Mouse (Mus musculus) forebrain, embryonic 15.5 days (tissue): ENCODE data around the gene Hnrnpul1. TPM values are rescaled to one million over a fixed set of nuclear protein-coding genes. Genes with fewer than 3 reads are reported as not detected.
A peak's percentile ranks its signal among the peaks of the same experiment; 100 is the strongest.

Experiments used
- ATAC-seq: fragments of 200-750 bp; cut with Nextera tagmentation; replicated peaks from 2 replicates; pipeline ENCODE4 v1.8.0; 2017; ENCODE audit warnings: mild to moderate bottlenecking, moderate TSS enrichment, moderate library complexity
- H3K27ac ChIP-seq: fragments of 300-500 bp; sonication (generic); replicated peaks from 2 replicates; pipeline ENCODE4 v1.5.1; 2015; ENCODE audit warnings: mild to moderate bottlenecking, inconsistent platforms
- H3K27me3 ChIP-seq: fragments of 300-500 bp; sonication (generic); 2 replicates; pipeline ENCODE4 v1.6.1; 2015; ENCODE audit warnings: inconsistent platforms
- H3K36me3 ChIP-seq: fragments of 300-500 bp; sonication (generic); 2 replicates; pipeline ENCODE4 v1.6.1; 2015; ENCODE audit warnings: mild to moderate bottlenecking, inconsistent platforms
- H3K4me1 ChIP-seq: fragments of 300-500 bp; sonication (generic); 2 replicates; pipeline ENCODE4 v1.6.1; 2015; ENCODE audit warnings: inconsistent platforms
- H3K4me2 ChIP-seq: fragments of 300-500 bp; sonication (generic); replicated peaks from 2 replicates; pipeline ENCODE4 v1.6.1; 2015; ENCODE audit warnings: mild to moderate bottlenecking, inconsistent platforms
- H3K4me3 ChIP-seq: fragments of 300-500 bp; sonication (generic); 2 replicates; pipeline ENCODE4 v1.5.1; 2015; ENCODE audit warnings: mild to moderate bottlenecking, inconsistent platforms
- H3K9ac ChIP-seq: fragments of 300-500 bp; sonication (generic); replicated peaks from 2 replicates; pipeline ENCODE4 v1.6.1; 2015; ENCODE audit warnings: mild to moderate bottlenecking, inconsistent platforms
- H3K9me3 ChIP-seq: fragments of 300-500 bp; sonication (generic); 2 replicates; pipeline ENCODE4 v1.6.1; 2016; ENCODE audit warnings: inconsistent platforms
- WGBS: fragments of 180-500 bp; shearing (Covaris S2); methylation state at CpG from one replicate; pipeline ENCODE4 v1.1.7; 2015; ENCODE audit warnings: mixed read lengths; 5-methylcytosine and 5-hydroxymethylcytosine counted together
- polyA plus RNA-seq: library from polyadenylated mRNA; unstranded; fragments of >200 nt; fragmentation: Nextera tagmentation; extraction: Ambion mirVana; gene quantifications from 2 replicates; pipeline ENCODE4 v1.2.1, GENCODE M21; 2015

Gene Hnrnpul1
- polyA plus RNA-seq, 1 experiment from 2014 or later, result 51.8 TPM

DNA sequence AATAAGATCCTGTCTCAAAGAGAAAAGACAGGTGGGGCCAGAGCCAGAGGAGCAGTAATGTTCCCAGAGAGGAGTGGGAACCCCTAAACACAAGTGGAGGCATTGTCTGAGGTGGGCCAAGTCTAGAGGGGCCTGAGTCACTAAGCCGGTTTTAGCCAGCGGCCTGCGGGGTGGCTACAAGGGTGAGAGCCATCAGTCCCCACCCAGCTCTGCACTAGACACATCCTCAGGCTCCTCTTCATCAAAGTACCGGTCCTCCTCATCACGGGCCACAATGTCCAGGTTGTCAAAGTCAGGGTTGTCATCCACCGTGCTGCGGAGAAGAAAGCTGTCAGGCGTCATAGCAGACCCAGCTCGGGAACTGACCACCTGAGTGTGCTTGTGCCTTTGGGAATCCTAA, 41.8 kb downstream of the Hnrnpul1 start:
- no peak for ATAC-seq
- Histone ChIP-seq H3K4me2 (no peak overlapping the region), H3K27me3 (no peaks in the 10 kb centered on the region), H3K27ac (no peak overlapping the region), H3K4me1 (peaks cover 18% of the 10 kb centered on the region), H3K9me3 (no peaks in the 10 kb centered on the region), H3K36me3 (peaks cover 41% of the 10 kb centered on the region), H3K9ac (no peak overlapping the region), H3K4me3 (no peak overlapping the region)
- 89% methylated on average over 9 of the region's 9 CpGs for WGBS

DNA sequence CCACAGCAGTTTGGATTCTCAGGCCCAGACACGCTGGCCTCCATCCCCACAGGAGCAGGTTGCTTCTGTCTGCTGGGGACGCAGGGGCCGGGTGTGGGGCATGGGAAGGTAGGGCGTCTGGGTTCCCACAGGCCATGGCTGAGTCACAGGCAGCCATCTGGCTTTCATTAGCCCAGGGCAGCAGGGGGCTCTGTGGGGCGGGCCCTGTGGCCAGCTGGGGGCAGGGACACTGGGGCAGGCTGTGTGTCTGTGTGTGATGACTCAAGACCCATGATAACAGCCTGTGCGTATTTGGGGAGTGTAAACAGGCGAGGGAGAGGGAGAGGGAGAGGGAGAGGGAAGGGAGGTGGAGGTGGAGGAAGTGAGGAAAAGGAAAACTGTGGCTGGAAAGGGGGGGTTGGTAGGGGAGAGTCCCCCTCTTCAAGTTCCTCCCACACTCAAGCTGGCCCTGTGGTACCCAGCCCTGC, 42.8 kb downstream of the Hnrnpul1 start:
- Histone ChIP-seq H3K4me2 (no peak overlapping the region), H3K27ac (no peak overlapping the region), H3K9me3 (no peaks in the 10 kb centered on the region), H3K4me1 (peaks cover 8% of the 10 kb centered on the region), H3K9ac (no peak overlapping the region), H3K27me3 (no peaks in the 10 kb centered on the region), H3K4me3 (no peak overlapping the region), H3K36me3 (peaks cover 41% of the 10 kb centered on the region)
- WGBS, result 46% methylated on average over 7 of the region's 7 CpGs
- ATAC-seq, result no peak

DNA sequence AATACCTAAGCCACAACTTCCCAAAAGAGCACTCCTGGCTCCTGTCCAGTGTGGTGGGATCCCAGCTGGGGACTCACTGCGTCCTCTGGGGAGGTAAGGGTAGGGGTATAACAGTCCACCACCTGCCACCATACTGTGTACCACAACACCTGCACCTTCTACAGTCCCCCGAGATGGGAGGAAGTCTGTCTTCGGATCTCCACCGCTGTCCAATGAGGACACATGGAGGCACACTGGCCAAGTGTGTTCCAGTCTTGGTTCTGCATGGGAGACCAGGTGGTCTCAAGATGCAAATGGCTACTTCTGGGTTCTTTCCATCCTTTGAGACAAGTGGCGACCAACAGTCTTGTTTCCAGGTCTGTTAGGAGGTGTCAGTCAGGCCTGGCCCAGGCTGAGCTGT, 43.4 kb downstream of the Hnrnpul1 start:
- Histone ChIP-seq H3K4me2 (no peak overlapping the region), H3K27me3 (no peaks in the 10 kb centered on the region), H3K27ac (no peak overlapping the region), H3K36me3 (peaks cover 41% of the 10 kb centered on the region), H3K9ac (no peak overlapping the region), H3K4me1 (peaks cover 8% of the 10 kb centered on the region), H3K4me3 (no peak overlapping the region), H3K9me3 (no peaks in the 10 kb centered on the region)
- 66% methylated on average over 5 of the region's 5 CpGs for WGBS
- ATAC-seq, result no peak

DNA sequence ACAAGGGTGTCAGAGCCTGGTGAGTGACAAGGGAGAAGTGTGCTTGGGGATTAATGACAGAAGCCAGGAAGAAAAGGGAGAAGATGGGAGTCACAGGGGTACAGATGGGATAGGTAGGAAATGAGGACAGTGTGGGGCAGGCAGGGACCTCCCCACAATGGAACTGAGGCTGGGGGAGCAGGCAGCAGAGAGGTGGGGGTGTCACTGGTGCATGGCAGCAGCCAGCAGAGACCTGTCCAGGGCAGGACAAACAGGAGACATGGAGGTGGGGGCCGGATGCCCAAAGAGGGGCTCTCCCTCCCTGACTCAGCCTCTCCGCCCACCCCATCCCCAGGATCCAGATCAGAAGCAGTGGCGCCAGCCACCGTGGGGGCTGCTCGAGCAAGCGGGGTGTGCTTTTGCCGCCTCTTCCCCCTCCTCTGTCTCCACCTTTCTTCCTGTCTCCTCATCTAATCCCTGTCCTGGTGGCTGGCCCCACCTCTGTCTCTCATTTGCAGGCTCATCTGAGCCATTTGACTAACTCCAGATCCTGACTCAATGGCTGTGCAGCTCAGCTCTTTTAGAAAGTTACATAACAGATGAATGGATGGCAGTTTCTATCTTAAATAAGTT, 43.9 kb downstream of the Hnrnpul1 start:
- 5% methylated on average over 7 of the region's 7 CpGs for WGBS
- Histone ChIP-seq H3K27ac (no peak overlapping the region), H3K9ac (no peak overlapping the region), H3K4me1 (peaks cover 8% of the 10 kb centered on the region), H3K9me3 (no peaks in the 10 kb centered on the region), H3K27me3 (no peaks in the 10 kb centered on the region), H3K36me3 (peaks cover 36% of the 10 kb centered on the region), H3K4me3 (no peak overlapping the region), H3K4me2 (no peak overlapping the region)
- ATAC-seq, result peak; percentile 36; the same call in 1 of the 2 replicates

DNA sequence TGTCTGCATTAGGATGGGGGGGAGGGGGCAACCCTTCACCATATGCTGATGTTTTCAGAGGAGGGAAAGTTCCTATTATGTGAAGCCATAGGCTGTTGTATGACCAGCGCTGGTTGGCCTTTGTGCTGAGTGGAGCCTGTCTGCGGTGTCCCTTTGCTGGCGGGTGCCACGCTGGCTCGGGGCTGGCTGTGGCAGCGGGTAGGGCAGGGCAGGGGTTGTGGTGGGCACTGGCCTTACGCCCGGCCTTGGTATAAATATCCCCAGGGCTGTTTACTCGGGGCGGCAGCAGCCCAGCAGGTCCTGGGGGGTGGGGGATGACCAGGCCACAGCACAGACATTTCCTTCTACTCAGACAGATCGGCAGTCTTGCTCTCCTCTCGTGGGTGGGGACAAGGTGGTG, 44.6 kb downstream of the Hnrnpul1 start:
- H3K4me1 ChIP-seq, result peaks cover 8% of the 10 kb centered on the region
- ATAC-seq, result 0 out of 2 replicates have a peak, but pooled peaks have one; percentile 30
- WGBS, result 14% methylated on average over 12 of the region's 12 CpGs

DNA sequence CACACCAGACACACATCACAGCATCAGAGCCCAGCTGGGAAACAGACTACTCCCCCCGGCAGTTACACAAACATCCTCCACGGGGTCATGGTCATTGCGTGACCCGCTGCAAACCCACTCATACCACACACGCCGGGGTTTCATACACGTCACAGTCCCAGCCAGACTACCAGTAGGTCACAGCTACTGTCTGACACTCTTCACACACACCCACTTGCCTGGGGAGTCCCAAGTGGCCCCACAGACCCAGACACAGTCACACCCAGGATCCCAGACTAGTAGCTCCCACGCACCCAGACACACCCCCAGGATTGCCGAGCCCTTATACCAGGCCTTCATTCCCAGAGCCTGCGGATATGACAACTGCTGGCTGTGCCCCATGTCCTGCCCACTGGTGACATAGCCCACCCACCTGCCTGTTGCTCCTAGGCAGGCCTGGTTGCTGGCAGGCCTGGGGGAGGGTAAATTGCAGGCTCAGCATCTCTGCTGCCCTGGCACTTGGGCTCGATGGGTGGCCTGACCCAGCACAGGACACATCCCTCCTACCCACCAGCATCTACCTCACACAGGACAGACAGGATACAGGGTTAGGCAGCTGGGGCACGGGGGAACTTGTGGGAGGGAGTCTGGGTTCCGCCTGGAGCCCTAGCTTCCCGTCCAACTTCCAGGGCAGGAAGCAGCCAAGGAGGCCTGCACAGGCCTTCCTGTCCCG, 46.8 kb downstream of the Hnrnpul1 start:
- Histone ChIP-seq H3K27me3 (peaks cover 5% of the 10 kb centered on the region; the same call in 1 of the 2 replicates), H3K27ac (no peak overlapping the region), H3K9ac (no peak overlapping the region), H3K36me3 (peaks cover 7% of the 10 kb centered on the region), H3K4me1 (peaks cover 12% of the 10 kb centered on the region), H3K9me3 (no peaks in the 10 kb centered on the region), H3K4me2 (no peak overlapping the region), H3K4me3 (no peak overlapping the region)
- no peak for ATAC-seq
- WGBS, result 68% methylated on average over 15 of the region's 15 CpGs

More for the DNA sequence above, 44.6 kb downstream of the Hnrnpul1 start:
- Histone ChIP-seq H3K36me3 (peaks cover 29% of the 10 kb centered on the region), H3K4me3 (no peak overlapping the region), H3K9me3 (no peaks in the 10 kb centered on the region), H3K4me2 (no peak overlapping the region), H3K27me3 (no peaks in the 10 kb centered on the region), H3K9ac (no peak overlapping the region), H3K27ac (no peak overlapping the region)

DNA sequence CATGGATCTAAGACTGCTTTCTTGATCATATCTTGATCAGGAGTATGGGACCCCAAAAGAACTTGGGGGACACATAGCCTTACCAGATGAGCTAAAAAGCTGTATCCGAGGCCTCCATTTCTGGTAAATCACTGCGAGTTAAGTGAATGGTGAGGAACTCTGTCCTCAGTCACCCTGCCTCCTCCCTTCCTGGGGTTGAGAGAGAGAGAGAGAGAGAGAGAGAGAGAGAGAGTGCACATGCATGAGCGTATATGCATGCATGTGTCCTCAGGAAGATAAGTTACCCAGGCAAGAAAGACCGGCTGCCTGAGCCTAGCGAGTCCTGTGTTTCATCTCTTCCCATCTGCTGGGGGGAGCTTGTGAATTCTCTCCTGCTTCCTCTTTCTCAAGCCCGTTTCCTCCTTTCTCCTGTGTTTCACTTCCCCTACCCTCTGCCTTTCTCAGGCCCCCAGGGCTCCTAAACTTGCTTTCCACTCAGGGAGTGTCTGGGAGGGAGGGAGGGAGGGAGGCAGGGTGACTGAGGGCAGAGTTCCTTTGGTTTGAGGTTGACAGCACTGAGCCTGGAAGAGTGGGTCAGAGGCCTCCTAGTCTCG, 47.9 kb downstream of the Hnrnpul1 start:
- no peak overlapping the region for H3K9ac ChIP-seq
- 0 out of 2 replicates have a peak, but pooled peaks cover 5% of the 10 kb centered on the region for H3K9me3 ChIP-seq
- peaks cover 5% of the 10 kb centered on the region; the same call in 1 of the 2 replicates for H3K27me3 ChIP-seq
- WGBS, result 63% methylated on average over 7 of the region's 7 CpGs
- no peak for ATAC-seq
- no peak overlapping the region for H3K4me3 ChIP-seq
- H3K36me3 ChIP-seq, result no peaks in the 10 kb centered on the region
- H3K4me2 ChIP-seq, result no peak overlapping the region
- H3K27ac ChIP-seq, result no peak overlapping the region
- H3K4me1 ChIP-seq, result peaks cover 12% of the 10 kb centered on the region

DNA sequence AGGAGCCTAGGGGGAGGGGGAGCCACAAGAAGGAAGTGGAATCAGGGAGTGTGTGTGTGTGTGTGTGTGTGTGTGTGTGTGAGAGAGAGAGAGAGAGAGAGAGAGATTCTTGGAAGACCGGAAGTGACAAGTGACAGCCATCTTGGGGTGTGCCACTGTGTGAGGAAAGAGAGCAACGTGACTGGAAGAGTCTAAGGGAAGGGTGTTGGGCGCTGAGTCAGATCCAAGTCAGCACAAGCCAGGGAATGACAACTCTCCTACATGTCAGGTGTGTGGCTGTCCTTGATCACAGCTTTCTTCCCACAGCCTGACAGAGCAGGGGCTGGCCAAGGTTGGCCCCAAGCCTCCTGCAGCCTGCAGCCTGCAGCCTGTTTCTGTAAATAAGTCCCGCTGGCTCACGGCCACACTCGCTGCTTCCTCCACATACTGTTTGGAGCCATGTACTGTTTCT, 48.7 kb downstream of the Hnrnpul1 start:
- ATAC-seq, result no peak
- no peak overlapping the region for H3K9ac ChIP-seq

DNA sequence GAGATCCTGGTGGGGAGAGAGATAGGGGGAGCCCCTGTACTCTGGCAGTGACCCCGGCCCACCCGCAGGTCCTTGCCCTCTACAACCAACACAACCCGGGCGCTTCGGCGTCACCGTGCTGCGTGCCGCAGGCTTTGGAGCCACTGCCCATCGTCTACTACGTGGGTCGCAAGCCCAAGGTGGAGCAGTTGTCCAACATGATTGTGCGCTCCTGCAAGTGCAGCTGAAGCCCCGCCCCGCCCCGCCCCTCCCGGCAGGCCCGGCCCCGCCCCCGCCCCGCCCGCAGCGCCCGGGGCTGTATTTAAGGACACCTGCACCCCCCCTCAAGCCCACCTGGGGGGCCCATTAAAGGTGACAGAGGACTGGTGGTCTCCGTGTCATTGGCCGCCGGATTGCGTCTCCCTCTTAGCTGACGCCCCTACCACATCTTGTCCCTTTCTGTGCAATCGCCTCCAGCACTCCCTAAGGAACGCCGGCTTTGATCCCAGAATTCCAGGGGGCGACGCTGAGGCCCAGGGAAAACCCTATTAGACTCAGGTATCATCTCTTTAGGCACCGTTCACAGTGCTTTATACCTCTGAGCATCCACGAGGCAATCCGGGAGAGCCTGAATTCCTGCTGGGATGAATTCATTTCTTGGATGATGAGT, 49.7 kb downstream of the Hnrnpul1 start:
- H3K27me3 ChIP-seq, result peaks cover 5% of the 10 kb centered on the region; the same call in 1 of the 2 replicates
- no peaks in the 10 kb centered on the region for H3K36me3 ChIP-seq
- 0 out of 2 replicates have a peak, but pooled peaks cover 5% of the 10 kb centered on the region for H3K9me3 ChIP-seq
- 3% methylated on average over 36 of the region's 37 CpGs for whole genome bisulfite sequencing
- peak overlapping the region; percentile 34 for H3K9ac ChIP-seq
- H3K4me2 ChIP-seq, result peak overlapping the region; percentile 59
- no peak overlapping the region for H3K27ac ChIP-seq
- peaks cover 5% of the 10 kb centered on the region for H3K4me1 ChIP-seq
- peak overlapping the region; percentile 38 for H3K4me3 ChIP-seq
- ATAC-seq, result peak; percentile 51

More for the DNA sequence above, 48.7 kb downstream of the Hnrnpul1 start:
- H3K27ac ChIP-seq, result no peak overlapping the region
- H3K4me1 ChIP-seq, result peaks cover 12% of the 10 kb centered on the region
- H3K4me3 ChIP-seq, result no peak overlapping the region
- H3K4me2 ChIP-seq, result no peak overlapping the region
- 59% methylated on average over 6 of the region's 6 CpGs for WGBS
- H3K36me3 ChIP-seq, result no peaks in the 10 kb centered on the region
- H3K9me3 ChIP-seq, result 0 out of 2 replicates have a peak, but pooled peaks cover 5% of the 10 kb centered on the region
- peaks cover 5% of the 10 kb centered on the region; the same call in 1 of the 2 replicates for H3K27me3 ChIP-seq

DNA sequence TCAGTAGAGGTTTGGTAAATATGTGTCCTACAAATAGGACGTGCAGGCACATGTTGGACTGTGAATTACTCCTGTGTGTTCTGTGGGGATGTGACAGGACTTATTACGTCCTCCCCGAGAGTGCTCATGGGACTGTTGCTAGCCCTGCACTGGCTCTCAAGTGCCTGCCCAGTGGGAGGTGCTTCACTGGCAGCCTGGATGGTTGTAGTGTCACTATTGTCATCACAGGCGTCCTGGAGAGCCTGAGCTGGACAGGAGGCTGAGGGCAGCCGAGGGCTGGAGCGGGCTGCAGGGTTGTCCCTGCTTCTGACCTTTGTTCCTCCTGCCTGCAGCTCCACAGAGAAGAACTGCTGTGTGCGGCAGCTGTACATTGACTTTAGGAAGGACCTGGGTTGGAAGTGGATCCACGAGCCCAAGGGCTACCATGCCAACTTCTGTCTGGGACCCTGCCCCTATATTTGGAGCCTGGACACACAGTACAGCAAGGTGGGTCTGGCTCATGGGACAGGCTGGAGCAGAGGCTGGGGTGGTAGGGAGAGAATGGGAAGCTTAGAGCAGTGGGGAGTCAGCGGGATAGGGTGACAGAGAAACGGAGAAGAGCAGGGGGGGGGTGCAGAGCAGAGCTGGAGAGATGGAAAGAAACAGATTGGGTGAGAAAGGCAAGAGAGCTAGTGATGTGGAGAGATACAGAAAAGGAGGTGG, 50.6 kb downstream of the Hnrnpul1 start:
- peak overlapping the region; percentile 38; the same call in 1 of the 2 replicates for H3K4me3 ChIP-seq
- H3K36me3 ChIP-seq, result no peaks in the 10 kb centered on the region
- 22% methylated on average over 10 of the region's 10 CpGs for WGBS
- no peak overlapping the region for H3K27ac ChIP-seq
- H3K27me3 ChIP-seq, result peaks cover 5% of the 10 kb centered on the region; the same call in 1 of the 2 replicates
- H3K9me3 ChIP-seq, result 0 out of 2 replicates have a peak, but pooled peaks cover 5% of the 10 kb centered on the region
- H3K9ac ChIP-seq, result no peak overlapping the region
- peaks cover 5% of the 10 kb centered on the region for H3K4me1 ChIP-seq
- H3K4me2 ChIP-seq, result peak overlapping the region; percentile 59
- ATAC-seq, result peak; percentile 38

DNA sequence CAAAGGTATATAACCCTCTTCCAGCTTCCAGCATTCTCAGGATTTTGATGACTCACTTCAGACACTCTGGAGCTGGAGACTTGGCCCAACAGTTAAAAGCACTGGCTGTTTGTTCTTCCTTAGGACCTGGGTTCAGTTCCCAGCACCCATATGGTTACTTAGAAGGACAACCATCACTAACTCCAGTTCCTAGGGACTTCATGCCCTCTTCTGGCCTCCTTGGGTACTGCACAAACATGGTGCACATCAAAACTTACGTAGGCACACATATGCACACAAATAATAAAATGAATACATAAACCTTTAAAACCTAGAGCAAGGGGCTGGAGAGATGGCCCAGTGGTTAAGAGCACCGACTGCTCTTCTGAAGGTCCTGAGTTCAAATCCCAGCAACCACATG, 52.2 kb downstream of the Hnrnpul1 start:
- peaks cover 5% of the 10 kb centered on the region for H3K4me1 ChIP-seq
- H3K27ac ChIP-seq, result no peak overlapping the region
- no peak overlapping the region for H3K4me3 ChIP-seq
- H3K27me3 ChIP-seq, result peaks cover 5% of the 10 kb centered on the region; the same call in 1 of the 2 replicates
- no peak overlapping the region for H3K4me2 ChIP-seq
- ATAC-seq, result no peak
- H3K36me3 ChIP-seq, result no peaks in the 10 kb centered on the region
- H3K9me3 ChIP-seq, result 0 out of 2 replicates have a peak, but pooled peaks cover 5% of the 10 kb centered on the region
- H3K9ac ChIP-seq, result no peak overlapping the region
- 99% methylated on average over 2 of the region's 2 CpGs for WGBS
